Mouse (Mus musculus): ENCODE measurements at regions not wholly inside any gene's neighbourhood (a gene's known extent, or its start where the extent isn't known, plus 50 kb on each side); places are given as distances from the start of the nearest gene placed in this dataset.

- WGBS: 45% methylated on average over 10 of the region's 10 CpGs
- H3K36me3 ChIP-seq (replicated peaks): no peaks in the 10 kb centered on the region
- peak; percentile 39; the same call in 1 of the 2 replicates for ATAC-seq (replicated peaks)
- H3K4me3 ChIP-seq: no peak overlapping the region
- H3K27me3 ChIP-seq (replicated peaks): no peaks in the 10 kb centered on the region
- no peak overlapping the region for H3K9ac ChIP-seq
- H3K4me2 ChIP-seq: no peak overlapping the region
- peaks cover 6% of the 10 kb centered on the region for H3K4me1 ChIP-seq
- H3K27ac ChIP-seq: no peak overlapping the region
- no peaks in the 10 kb centered on the region for H3K9me3 ChIP-seq
Observed at GRCm38 (mm10) chr9:34029503-34030169, 456.1 kb upstream of the Kirrel3 start.

DNA sequence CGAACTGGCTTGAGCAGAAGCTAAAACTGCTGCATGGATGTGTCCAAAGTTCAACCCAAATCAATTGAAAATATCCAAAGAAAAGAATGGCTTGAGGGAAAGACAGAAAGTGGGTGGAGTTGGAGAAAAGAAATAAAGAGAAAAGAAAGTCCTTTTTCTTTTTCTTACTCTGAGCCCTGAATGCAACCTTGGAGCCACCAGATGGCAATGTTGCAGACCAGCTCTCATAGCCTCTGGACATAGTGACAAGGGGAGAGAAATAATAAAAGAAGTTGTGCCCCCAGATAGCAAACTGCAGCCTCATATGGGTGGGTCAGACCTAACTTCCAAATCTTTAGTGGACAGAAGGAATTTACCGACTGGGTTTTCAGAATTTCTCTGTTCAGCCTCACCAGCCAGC lies 431.3 kb upstream of the Kirrel3 start:
- Histone ChIP-seq H3K9ac (no peak overlapping the region), H3K27me3 (replicated peaks) (no peaks in the 10 kb centered on the region), H3K27ac (no peak overlapping the region), H3K4me3 (no peak overlapping the region), H3K9me3 (no peaks in the 10 kb centered on the region), H3K4me2 (no peak overlapping the region), H3K36me3 (replicated peaks) (no peaks in the 10 kb centered on the region), H3K4me1 (no peaks in the 10 kb centered on the region)
- WGBS: 66% methylated on average over 2 of the region's 2 CpGs
- ATAC-seq (replicated peaks): no peak

Data from midbrain, embryonic 15.5 days (tissue).